In the genomic region with DNA sequence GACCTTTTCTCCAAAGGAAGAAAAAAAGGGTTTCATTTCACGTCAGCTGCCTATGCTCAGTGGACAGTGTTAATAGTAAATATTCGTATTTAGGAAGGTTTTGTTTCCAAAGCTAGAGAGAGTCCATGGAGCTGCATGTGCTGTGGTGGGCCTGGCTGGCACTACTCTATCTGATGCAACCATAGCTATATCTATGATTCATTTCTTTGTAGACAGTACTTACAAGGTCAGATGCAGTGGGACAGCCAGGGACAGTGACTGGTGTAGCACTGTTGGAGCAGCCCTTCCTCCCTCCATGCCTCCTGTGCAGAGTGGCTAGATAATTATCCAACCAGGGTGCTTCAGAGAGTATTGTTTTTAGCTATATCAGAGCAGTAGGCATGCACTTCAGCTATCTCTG, we compare ENCODE assay signal across 23 mouse cellular contexts. TPM values are rescaled to one million over a fixed set of nuclear protein-coding genes. Genes with fewer than 3 reads are reported as not detected.
DNase-seq lines count a peak whose midpoint lies in the region; ATAC-seq lines count a peak whose summit lies in the region.
"Had no signal": no experiment of that assay in that cellular context is flagged by ENCODE, and none has a peak within 500 bp of the region (broad histone marks: within the 10 kb centered on the region; RNA-seq: fewer than 3 reads in every experiment).

No protein-coding gene starts in this region.

- DNase-seq in heart, adult 18-20 months: no peak
- DNase-seq in lung, postnatal 14 days: no peak
- peak; percentile 50 for DNase-seq in adrenal gland, postnatal 25 days
- no peak for DNase-seq in embryo, embryonic 10 days (ENCODE audit: low spot score)
- no peak for DNase-seq in spleen, postnatal 4 days (ENCODE audit: low spot score in 2 of 2)
- DNase-seq: cerebellum, adult 9-10 months; gastrocnemius, postnatal 10 days; kidney, adult 18-20 months; layer of hippocampus, adult 9-11 months; lung, adult 18-20 months; thymus, postnatal 14 days had no signal

- no peak overlapping the region for H3K9ac ChIP-seq in heart, embryonic 12.5 days
- no peak overlapping the region for H3K9ac ChIP-seq in lung, embryonic 16.5 days (ENCODE audit: low read length)
- H3K9ac ChIP-seq: hindbrain, embryonic 14.5 days; limb, embryonic 13.5 days; liver, embryonic 12.5 days; midbrain, embryonic 15.5 days; neural tube, embryonic 13.5 days had no signal

- WGBS in heart, embryonic 12.5 days: 73% methylated on average over 2 of the region's 2 CpGs
- WGBS in lung, embryonic 16.5 days: 72% methylated on average over 2 of the region's 2 CpGs

- no peak for ATAC-seq in heart, embryonic 12.5 days (ENCODE audit: insufficient number of reproducible peaks, low FRiP score)
- no peak for ATAC-seq in lung, embryonic 16.5 days (ENCODE audit: low read depth)
- ATAC-seq: activated CD4-positive, CD25-positive, alpha-beta regulatory T cell, adult 4 months; forebrain, embryonic 16.5 days; inflammation-experienced regulatory T-cells, adult 6 months; liver, embryonic 12.5 days; midbrain, embryonic 15.5 days had no signal

- H3K36me3 ChIP-seq in heart, embryonic 12.5 days: no peaks in the 10 kb centered on the region
- no peaks in the 10 kb centered on the region; the same call in 1 of the 2 replicates for H3K36me3 ChIP-seq in lung, embryonic 16.5 days (ENCODE audit: control insufficient read depth, insufficient read depth, low read length)
- H3K36me3 ChIP-seq: embryonic facial prominence, embryonic 10.5 days; limb, embryonic 13.5 days; liver, embryonic 12.5 days; midbrain, embryonic 15.5 days had no signal

- no peaks in the 10 kb centered on the region for H3K9me3 ChIP-seq in heart, embryonic 12.5 days (replicated peaks)
- H3K9me3 ChIP-seq in lung, embryonic 16.5 days (ENCODE audit: control insufficient read depth, low read length): no peaks in the 10 kb centered on the region
- H3K9me3 ChIP-seq: embryonic facial prominence, embryonic 10.5 days; limb, embryonic 13.5 days; liver, embryonic 12.5 days; midbrain, embryonic 15.5 days; neural tube, embryonic 13.5 days had no signal

- H3K4me1 ChIP-seq in heart, embryonic 12.5 days (replicated peaks): peaks cover 51% of the 10 kb centered on the region
- peaks cover 18% of the 10 kb centered on the region for H3K4me1 ChIP-seq in lung, embryonic 16.5 days (replicated peaks; ENCODE audit: control insufficient read depth, insufficient read depth, low read length)
- H3K4me1 ChIP-seq: midbrain, embryonic 15.5 days; neural tube, embryonic 13.5 days had no signal

- H3K4me3 ChIP-seq in heart, embryonic 12.5 days: no peak overlapping the region
- no peak overlapping the region for H3K4me3 ChIP-seq in lung, embryonic 16.5 days (ENCODE audit: low read length)
- H3K4me3 ChIP-seq: embryonic facial prominence, embryonic 10.5 days; limb, embryonic 13.5 days; liver, embryonic 12.5 days; midbrain, embryonic 15.5 days; neural tube, embryonic 13.5 days had no signal

- H3K27ac ChIP-seq in heart, embryonic 12.5 days (ENCODE audit: poor library complexity, severe bottlenecking): peak overlapping the region; percentile 73
- H3K27ac ChIP-seq in lung, embryonic 16.5 days (ENCODE audit: low read length): peak overlapping the region; percentile 7; the same call in 1 of the 2 replicates
- H3K27ac ChIP-seq: embryonic facial prominence, embryonic 10.5 days; hindbrain, embryonic 14.5 days; kidney, postnatal 0 days; limb, embryonic 13.5 days; liver, embryonic 12.5 days; midbrain, embryonic 15.5 days; neural tube, embryonic 13.5 days had no signal

- H3K4me2 ChIP-seq in heart, embryonic 12.5 days: no peak overlapping the region
- H3K4me2 ChIP-seq in lung, embryonic 16.5 days (ENCODE audit: low read depth, low read length): no peak overlapping the region
- H3K4me2 ChIP-seq: hindbrain, embryonic 14.5 days; limb, embryonic 13.5 days; liver, embryonic 12.5 days; midbrain, embryonic 15.5 days; neural tube, embryonic 13.5 days had no signal

- no peaks in the 10 kb centered on the region for H3K27me3 ChIP-seq in heart, embryonic 12.5 days (replicated peaks)
- no peaks in the 10 kb centered on the region for H3K27me3 ChIP-seq in lung, embryonic 16.5 days (ENCODE audit: control insufficient read depth, insufficient read depth, low read depth, low read length)
- H3K27me3 ChIP-seq: limb, embryonic 13.5 days; liver, embryonic 12.5 days; midbrain, embryonic 15.5 days; neural tube, embryonic 13.5 days had no signal

RNA-seq across cellular contexts. Expression of a gene that starts 9.8 kb away (rescaled TPM):
- 13.3 and 13.4 TPM in 2 replicates for polyA plus RNA-seq in heart, embryonic 12.5 days (2016; fragmentation: Nextera tagmentation; extraction: Ambion mirVana)
- total RNA-seq in heart, adult 18-20 months (2021): 10 to 100 TPM; 11.5 to 12.6 TPM
- 13.7 and 15.3 TPM in 2 replicates for polyA plus RNA-seq in lung, embryonic 16.5 days (2015; fragmentation: Nextera tagmentation; extraction: Ambion mirVana)
- total RNA-seq in adrenal gland, postnatal 25 days (2021): 31.3 and 38.2 TPM in 2 replicates

RNA-seq across cellular contexts. Expression of a gene that starts 35.9 kb away (rescaled TPM):
- polyA plus RNA-seq in heart, embryonic 12.5 days (2016; fragmentation: Nextera tagmentation; extraction: Ambion mirVana): 29.1 and 32.2 TPM in 2 replicates
- 100 to 1,000 TPM; 105 to 143 TPM for total RNA-seq in heart, adult 18-20 months (2021)
- polyA plus RNA-seq in lung, embryonic 16.5 days (2015; fragmentation: Nextera tagmentation; extraction: Ambion mirVana): 41.5 and 50.2 TPM in 2 replicates
- 43.8 and 67.2 TPM in 2 replicates for total RNA-seq in adrenal gland, postnatal 25 days (2021)
